In the genomic region with DNA sequence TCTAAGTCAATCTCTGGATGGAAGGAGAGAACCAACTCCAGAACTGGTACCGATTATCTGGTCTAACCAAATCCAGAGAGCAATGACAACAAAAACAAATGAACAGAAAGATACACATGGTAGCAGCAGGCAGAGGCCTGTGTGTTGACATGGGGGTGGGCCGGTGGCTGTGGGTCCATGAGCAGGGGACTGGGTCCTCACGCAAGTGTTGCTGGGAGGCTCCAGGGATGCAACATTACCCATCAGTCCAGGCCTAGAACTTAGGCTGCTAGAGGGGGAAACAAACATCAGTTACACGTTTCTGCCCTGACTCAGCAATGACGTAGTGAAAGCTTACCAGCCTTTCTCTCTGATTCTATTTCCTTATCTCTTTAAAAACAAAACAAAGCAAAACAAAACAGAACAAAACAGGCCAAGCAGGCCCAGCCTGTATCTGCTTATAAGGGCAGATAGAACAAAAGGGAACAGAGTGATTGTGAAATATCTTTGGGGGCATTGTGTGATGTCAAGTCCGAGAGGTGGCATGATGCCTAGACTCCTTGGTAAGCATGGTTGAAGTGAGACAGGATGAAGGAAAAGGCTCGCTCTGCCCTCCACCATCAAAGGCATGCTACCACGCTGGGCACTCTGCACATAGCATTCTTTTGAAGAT, we compare ENCODE assay signal across 21 mouse cellular contexts. TPM values are rescaled to one million over a fixed set of nuclear protein-coding genes. Genes with fewer than 3 reads are reported as not detected.
DNase-seq lines count a peak whose midpoint lies in the region; ATAC-seq and TF ChIP-seq lines count a peak whose summit lies in the region.
"Had no signal": no experiment of that assay in that cellular context is flagged by ENCODE, and none has a peak within 500 bp of the region (broad histone marks: within the 10 kb centered on the region; RNA-seq: fewer than 3 reads in every experiment).

No protein-coding gene starts in this region.

- H3K9ac ChIP-seq in heart, postnatal 0 days (replicated peaks; ENCODE audit: low read depth, low read length): no peak overlapping the region
- no peak overlapping the region for H3K9ac ChIP-seq in heart, embryonic 11.5 days (ENCODE audit: low read depth, low read length)
- H3K9ac ChIP-seq: kidney, embryonic 15.5 days; liver, embryonic 12.5 days had no signal

- TF ChIP-seq CTCF in heart, postnatal 0 days (IDR thresholded peaks at IDR 0.05; ENCODE audit: low read depth): no peak
- no peak for TF ChIP-seq CTCF in C2C12 (IDR thresholded peaks at IDR 0.05; ENCODE audit: control insufficient read depth, insufficient read depth, insufficient read length)

- no peaks in the 10 kb centered on the region for H3K9me3 ChIP-seq in heart, postnatal 0 days (replicated peaks; ENCODE audit: control insufficient read depth, low read length)
- H3K9me3 ChIP-seq in heart, embryonic 11.5 days (replicated peaks; ENCODE audit: control insufficient read depth, low read length): no peaks in the 10 kb centered on the region
- H3K9me3 ChIP-seq: kidney, embryonic 15.5 days; liver, embryonic 12.5 days had no signal

- whole genome bisulfite sequencing in heart, postnatal 0 days: 67% methylated on average over 8 of the region's 8 CpGs
- WGBS in heart, embryonic 11.5 days (ENCODE audit: insufficient replicate concordance): 65% methylated on average over 8 of the region's 8 CpGs

- no peaks in the 10 kb centered on the region for H3K36me3 ChIP-seq in heart, postnatal 0 days (replicated peaks; ENCODE audit: control insufficient read depth, insufficient read depth, low read length)
- no peaks in the 10 kb centered on the region for H3K36me3 ChIP-seq in heart, embryonic 11.5 days (ENCODE audit: control insufficient read depth, insufficient read depth, low read length)
- H3K36me3 ChIP-seq in C2C12 (ENCODE audit: control insufficient read depth, insufficient read depth): no peaks in the 10 kb centered on the region
- H3K36me3 ChIP-seq: kidney, embryonic 15.5 days; liver, embryonic 12.5 days had no signal

- H3ac ChIP-seq in C2C12 (ENCODE audit: control insufficient read depth, insufficient read length, low read depth): no peak overlapping the region

- no peaks in the 10 kb centered on the region for H3K79me3 ChIP-seq in C2C12 (ENCODE audit: low read depth)

- H3K27ac ChIP-seq in heart, postnatal 0 days (ENCODE audit: low read depth): no peak overlapping the region
- H3K27ac ChIP-seq in heart, embryonic 11.5 days (ENCODE audit: low read depth, low read length): no peak overlapping the region
- H3K27ac ChIP-seq: kidney, embryonic 15.5 days; liver, embryonic 12.5 days had no signal

- no peaks in the 10 kb centered on the region for H3K4me1 ChIP-seq in heart, postnatal 0 days (ENCODE audit: control insufficient read depth, insufficient read depth)
- no peaks in the 10 kb centered on the region for H3K4me1 ChIP-seq in heart, embryonic 11.5 days (ENCODE audit: control insufficient read depth, insufficient read depth, low read length)
- H3K4me1 ChIP-seq: kidney, embryonic 15.5 days; liver, embryonic 12.5 days had no signal

- H3K4me3 ChIP-seq in heart, postnatal 0 days (ENCODE audit: low read depth, low read length): no peak overlapping the region
- H3K4me3 ChIP-seq in heart, embryonic 11.5 days (ENCODE audit: low read depth, low read length): no peak overlapping the region
- H3K4me3 ChIP-seq in C2C12 (ENCODE audit: insufficient read depth, poor library complexity, severe bottlenecking): no peak overlapping the region
- H3K4me3 ChIP-seq: kidney, embryonic 15.5 days; liver, embryonic 12.5 days had no signal

- no peaks in the 10 kb centered on the region for H3K27me3 ChIP-seq in heart, postnatal 0 days (ENCODE audit: control insufficient read depth, insufficient read depth, low read length)
- no peaks in the 10 kb centered on the region for H3K27me3 ChIP-seq in heart, embryonic 11.5 days (ENCODE audit: control insufficient read depth, insufficient read depth, low read length)
- H3K27me3 ChIP-seq in C2C12 (ENCODE audit: control insufficient read depth, insufficient read depth, insufficient read length): no peaks in the 10 kb centered on the region
- H3K27me3 ChIP-seq: kidney, embryonic 15.5 days; liver, embryonic 12.5 days had no signal

- no peak overlapping the region for H3K4me2 ChIP-seq in heart, postnatal 0 days (ENCODE audit: low read depth, low read length)
- H3K4me2 ChIP-seq in heart, embryonic 11.5 days: no peak overlapping the region
- H3K4me2 ChIP-seq: kidney, embryonic 15.5 days; liver, embryonic 12.5 days had no signal

- no peak for ATAC-seq in heart, postnatal 0 days (ENCODE audit: insufficient read depth, low read depth)
- no peak for ATAC-seq in heart, embryonic 11.5 days (replicated peaks; ENCODE audit: insufficient number of reproducible peaks, low FRiP score, low TSS enrichment)
- ATAC-seq in hematopoietic stem cell, adult 5-6 weeks (replicated peaks in 1 of 2; ENCODE audit: insufficient read depth in 1 of 2, low FRiP score in 2 of 2, low TSS enrichment in 1 of 2, low read depth in 1 of 2, poor library complexity in 2 of 2, severe bottlenecking in 2 of 2): peak; percentile 25 to 59
- peak; percentile 38; the same call in 1 of the 2 replicates for ATAC-seq in megakaryocyte-erythroid progenitor cell, adult 5-6 weeks (replicated peaks; ENCODE audit: low FRiP score, low TSS enrichment, poor library complexity, severe bottlenecking)
- ATAC-seq: CD4-positive, CD25-positive, alpha-beta regulatory T cell, adult 4 months; liver, embryonic 12.5 days had no signal

- H3K79me2 ChIP-seq in C2C12 (ENCODE audit: control insufficient read depth, insufficient read depth): no peaks in the 10 kb centered on the region

- no peak for TF ChIP-seq EP300 in heart, postnatal 0 days (IDR thresholded peaks at IDR 0.05; ENCODE audit: low read depth)

- peak; percentile 27 for DNase-seq in heart, postnatal 0 days (ENCODE audit: low spot score)
- no peak for DNase-seq in adrenal gland, adult (ENCODE audit: inconsistent age in 2 of 2, low spot score in 1 of 2)
- DNase-seq in kidney, postnatal 14 days: no peak
- no peak for DNase-seq in thymus, postnatal 4 days
- DNase-seq: cerebellum, adult 8-10 months; heart, adult 18-20 months; thymus, postnatal 14 days had no signal

TF ChIP-seq in C2C12, 6 proteins besides CTCF, POLR2A, EP300 and RAD21:
- peak; percentile 86 for TF ChIP-seq CEBPB (IDR thresholded peaks at IDR 0.05; ENCODE audit: low read depth)
- TF ChIP-seq MYOG (IDR thresholded peaks at IDR 0.05; ENCODE audit: control insufficient read depth, extremely low read depth, insufficient read length): no peak
- TF ChIP-seq MAX (IDR thresholded peaks at IDR 0.05): no peak

RNA-seq across cellular contexts. Expression of a gene that starts 24.4 kb away (rescaled TPM):
- total RNA-seq in heart, postnatal 0 days (2014; rRNA removed; ENCODE audit: low replicate concordance): not detected in 2 replicates
- not detected in 2 replicates for polyA plus RNA-seq in heart, postnatal 0 days (2015; fragmentation: Nextera tagmentation; extraction: Ambion mirVana)
- polyA plus RNA-seq in heart, embryonic 11.5 days (2014; fragmentation: Nextera tagmentation; extraction: Ambion mirVana): 0.11 TPM in 1 of 2 replicates, not detected in the other
- polyA plus RNA-seq in C2C12 (2012; fragmentation: generic; extraction: Trizol): 0.02 TPM
- not detected in 2 replicates for total RNA-seq in hematopoietic stem cell, adult 5-6 weeks (2017)
- total RNA-seq in megakaryocyte-erythroid progenitor cell, adult 5-6 weeks (2014; fragmentation: Nextera tagmentation): not detected in 2 replicates
- total RNA-seq in megakaryocyte-erythroid progenitor cell, adult 5-6 weeks (2017): not detected in 2 replicates
- total RNA-seq: heart, adult 18-20 months; heart, postnatal 25 days; layer of hippocampus, adult 8-10 months; left cerebral cortex, postnatal 14 days; monocyte, adult 5-6 weeks had no signal
- polyA plus RNA-seq: CD4-positive, CD25-positive, alpha-beta regulatory T cell, adult 4 months; forebrain, embryonic 11.5 days; liver, embryonic 12.5 days had no signal

RNA-seq across cellular contexts. Expression of a gene that starts 57.9 kb away (rescaled TPM):
- not detected in 2 replicates for total RNA-seq in heart, postnatal 0 days (2014; rRNA removed; ENCODE audit: low replicate concordance)
- not detected in 2 replicates for polyA plus RNA-seq in heart, postnatal 0 days (2015; fragmentation: Nextera tagmentation; extraction: Ambion mirVana)
- not detected in 2 replicates for polyA plus RNA-seq in heart, embryonic 11.5 days (2014; fragmentation: Nextera tagmentation; extraction: Ambion mirVana)
- polyA plus RNA-seq in C2C12 (2012; fragmentation: generic; extraction: Trizol): not detected
- total RNA-seq in hematopoietic stem cell, adult 5-6 weeks (2017): 2.3 TPM in 1 of 2 replicates, not detected in the other
- total RNA-seq in megakaryocyte-erythroid progenitor cell, adult 5-6 weeks (2014; fragmentation: Nextera tagmentation): not detected in 2 replicates
- not detected in 2 replicates for total RNA-seq in megakaryocyte-erythroid progenitor cell, adult 5-6 weeks (2017)
- total RNA-seq: heart, adult 18-20 months; heart, postnatal 25 days; layer of hippocampus, adult 8-10 months; left cerebral cortex, postnatal 14 days; monocyte, adult 5-6 weeks; neutrophil, adult 5-6 weeks had no signal
- polyA plus RNA-seq: CD4-positive, CD25-positive, alpha-beta regulatory T cell, adult 4 months; embryonic facial prominence, embryonic 11.5 days; forebrain, embryonic 11.5 days; liver, embryonic 12.5 days had no signal

Comparison
In these comparisons a context has a peak if more than half of its experiments do, and no peak if none do; other contexts are left out.
1. ATAC-seq: peak in hematopoietic stem cell, adult 5-6 weeks (2 of 2) and megakaryocyte-erythroid progenitor cell, adult 5-6 weeks (single experiment); none in heart, postnatal 0 days (single experiment) and heart, embryonic 11.5 days (single experiment).